Mouse (Mus musculus) kidney, embryonic 14.5 days (tissue): ENCODE data around the gene Spata20. TPM values are rescaled to one million over a fixed set of nuclear protein-coding genes. Genes with fewer than 3 reads are reported as not detected.

Experiments used
- ATAC-seq: fragments of 200-750 bp; cut with Nextera tagmentation; 2 replicates; pipeline ENCODE4 v1.8.0; 2017; ENCODE audit warnings: moderate number of reproducible peaks, mild to moderate bottlenecking, moderate TSS enrichment, moderate library complexity; ENCODE audit not compliant: low FRiP score, low TSS enrichment
- H3K27ac ChIP-seq: fragments of 300-500 bp; sonication (generic); 2 replicates; pipeline ENCODE4 v1.5.1; 2014; ENCODE audit warnings: low read depth, mild to moderate bottlenecking, low read length, moderate library complexity, mixed read lengths
- H3K27me3 ChIP-seq: fragments of 300-500 bp; sonication (generic); 2 replicates; pipeline ENCODE4 v1.6.1; 2014; ENCODE audit warnings: mild to moderate bottlenecking, low read length; ENCODE audit not compliant: control insufficient read depth, insufficient read depth
- H3K36me3 ChIP-seq: fragments of 300-500 bp; sonication (generic); 2 replicates; pipeline ENCODE4 v1.6.1; 2014; ENCODE audit warnings: low read length, mixed read lengths; ENCODE audit not compliant: control insufficient read depth, insufficient read depth
- H3K4me1 ChIP-seq: fragments of 300-500 bp; sonication (generic); 2 replicates; pipeline ENCODE4 v1.6.1; 2014; ENCODE audit warnings: low read length, mixed read lengths; ENCODE audit not compliant: control insufficient read depth, insufficient read depth
- H3K4me2 ChIP-seq: fragments of 300-500 bp; sonication (generic); replicated peaks from 2 replicates; pipeline ENCODE4 v1.6.1; 2014; ENCODE audit warnings: low read depth, mild to moderate bottlenecking, low read length
- H3K4me3 ChIP-seq: fragments of 300-500 bp; sonication (generic); 2 replicates; pipeline ENCODE4 v1.5.1; 2014; ENCODE audit warnings: mild to moderate bottlenecking, low read length
- H3K9ac ChIP-seq: fragments of 300-500 bp; sonication (generic); 2 replicates; pipeline ENCODE4 v1.6.1; 2014; ENCODE audit warnings: low read depth, mild to moderate bottlenecking, low read length, moderate library complexity
- H3K9me3 ChIP-seq: fragments of 300-500 bp; sonication (generic); 2 replicates; pipeline ENCODE4 v1.6.1; 2016; ENCODE audit warnings: low read length; ENCODE audit not compliant: control insufficient read depth
- WGBS: fragments of 180-500 bp; shearing (Covaris S2); extraction: QIAGEN DNeasy Blood & Tissue Kit; methylation state at CpG from one replicate; pipeline ENCODE4 v1.1.7; 2014; 5-methylcytosine and 5-hydroxymethylcytosine counted together
- polyA plus RNA-seq: library from polyadenylated mRNA; unstranded; fragments of >200 nt; fragmentation: Nextera tagmentation; extraction: Ambion mirVana; gene quantifications from 2 replicates; pipeline ENCODE4 v1.2.1, GENCODE M21; 2014

Gene Spata20
- polyA plus RNA-seq, 1 experiment from 2014 or later, result 0.23 TPM

DNA sequence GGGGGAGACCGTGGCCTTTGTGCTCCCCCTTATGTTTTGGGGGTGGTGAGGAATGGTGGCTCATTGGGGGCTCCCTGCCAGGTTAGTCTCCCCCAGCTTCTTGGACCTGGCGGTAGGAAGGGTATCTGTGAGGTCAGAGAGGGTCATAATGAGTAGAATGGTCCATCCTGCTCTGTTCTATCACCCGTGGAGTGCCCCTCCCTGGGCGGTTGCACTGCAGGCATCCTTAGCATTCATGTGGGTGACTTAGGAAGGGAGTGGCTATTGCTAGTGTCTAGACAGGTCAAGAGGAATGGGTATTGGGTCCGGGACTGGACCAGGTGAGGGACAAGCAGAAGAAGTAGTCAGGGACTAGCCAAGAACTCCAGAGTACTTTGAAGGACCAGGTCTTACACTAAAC, 756 bp downstream of the Spata20 start:
- Histone ChIP-seq H3K27ac (no peak overlapping the region), H3K9ac (no peak overlapping the region), H3K4me1 (no peaks in the 10 kb centered on the region), H3K36me3 (no peaks in the 10 kb centered on the region), H3K4me2 (no peak overlapping the region), H3K9me3 (no peaks in the 10 kb centered on the region), H3K4me3 (no peak overlapping the region), H3K27me3 (no peaks in the 10 kb centered on the region; the same call in 1 of the 2 replicates)
- 78% methylated on average over 5 of the region's 5 CpGs for WGBS
- peak; percentile 32; the same call in 1 of the 2 replicates for ATAC-seq

- no peak overlapping the region for H3K4me2 ChIP-seq
- no peaks in the 10 kb centered on the region for H3K36me3 ChIP-seq
- no peak overlapping the region for H3K27ac ChIP-seq
- ATAC-seq, result no peak
- WGBS, result 90% methylated on average over 9 of the region's 9 CpGs
- no peak overlapping the region for H3K4me3 ChIP-seq
- H3K27me3 ChIP-seq, result no peaks in the 10 kb centered on the region; the same call in 1 of the 2 replicates
- no peaks in the 10 kb centered on the region for H3K4me1 ChIP-seq
- H3K9ac ChIP-seq, result no peak overlapping the region
- no peaks in the 10 kb centered on the region for H3K9me3 ChIP-seq
Measured at GRCm38 (mm10) chr11:94484636-94485035, 1.3 kb downstream of the Spata20 start.

DNA sequence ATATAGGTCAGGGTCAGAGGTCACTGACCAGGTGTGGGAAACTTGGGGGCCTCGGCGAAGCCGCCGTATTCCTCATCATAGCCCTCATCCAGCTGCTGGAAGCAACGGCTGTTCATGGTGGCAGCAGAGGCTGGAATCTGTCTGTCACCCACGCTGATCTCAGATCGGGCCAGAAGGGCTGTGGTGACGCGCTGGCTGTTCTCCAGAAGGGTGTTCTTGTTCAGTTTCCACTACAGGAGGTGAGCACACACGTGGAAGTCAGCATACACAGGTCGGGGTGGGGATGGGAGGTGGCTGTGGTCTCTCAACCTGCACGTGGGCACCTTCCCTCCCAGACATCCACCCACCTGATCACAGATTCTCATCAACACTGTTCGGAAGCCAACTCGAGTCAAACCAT, 2.1 kb downstream of the Spata20 start:
- Histone ChIP-seq H3K27ac (no peak overlapping the region), H3K9me3 (no peaks in the 10 kb centered on the region), H3K4me2 (no peak overlapping the region), H3K4me1 (no peaks in the 10 kb centered on the region), H3K27me3 (no peaks in the 10 kb centered on the region; the same call in 1 of the 2 replicates), H3K4me3 (no peak overlapping the region), H3K36me3 (no peaks in the 10 kb centered on the region), H3K9ac (no peak overlapping the region)
- WGBS, result 73% methylated on average over 14 of the region's 14 CpGs
- ATAC-seq, result no peak

DNA sequence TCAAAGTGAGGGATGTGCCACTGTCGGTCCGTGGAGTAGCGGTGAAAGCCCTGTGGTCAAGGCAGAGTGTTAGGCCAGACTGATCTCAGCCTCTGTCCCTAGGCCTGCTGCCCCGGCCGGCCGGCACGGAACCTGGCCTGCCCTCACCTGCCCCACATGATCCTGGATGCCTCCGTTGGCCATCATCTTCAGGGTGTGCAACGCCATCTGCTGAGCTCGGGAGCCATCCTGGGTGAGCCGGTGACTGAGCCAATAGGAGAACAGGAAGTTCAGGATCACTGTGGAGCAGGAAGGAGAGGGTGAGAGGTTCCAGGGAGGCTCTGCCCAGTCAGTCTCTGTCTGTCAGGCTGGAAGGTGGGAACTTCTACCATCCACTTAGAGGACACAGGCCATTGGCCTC, 2.5 kb downstream of the Spata20 start:
- H3K4me3 ChIP-seq, result no peak overlapping the region
- ATAC-seq, result no peak
- 75% methylated on average over 11 of the region's 11 CpGs for WGBS

GRCm38 (mm10) chr11:94482738-94483137, 3.2 kb downstream of the Spata20 start:
- Histone ChIP-seq H3K4me2 (no peak overlapping the region), H3K4me1 (no peaks in the 10 kb centered on the region), H3K9ac (no peak overlapping the region), H3K9me3 (no peaks in the 10 kb centered on the region), H3K27me3 (no peaks in the 10 kb centered on the region; the same call in 1 of the 2 replicates), H3K36me3 (no peaks in the 10 kb centered on the region), H3K27ac (no peak overlapping the region), H3K4me3 (no peak overlapping the region)
- ATAC-seq, result no peak
- WGBS, result 90% methylated on average over 11 of the region's 11 CpGs

More for the DNA sequence above, 2.5 kb downstream of the Spata20 start:
- H3K27ac ChIP-seq, result no peak overlapping the region
- H3K27me3 ChIP-seq, result no peaks in the 10 kb centered on the region; the same call in 1 of the 2 replicates
- H3K4me2 ChIP-seq, result no peak overlapping the region
- H3K4me1 ChIP-seq, result no peaks in the 10 kb centered on the region
- no peaks in the 10 kb centered on the region for H3K9me3 ChIP-seq
- no peaks in the 10 kb centered on the region for H3K36me3 ChIP-seq
- no peak overlapping the region for H3K9ac ChIP-seq

DNA sequence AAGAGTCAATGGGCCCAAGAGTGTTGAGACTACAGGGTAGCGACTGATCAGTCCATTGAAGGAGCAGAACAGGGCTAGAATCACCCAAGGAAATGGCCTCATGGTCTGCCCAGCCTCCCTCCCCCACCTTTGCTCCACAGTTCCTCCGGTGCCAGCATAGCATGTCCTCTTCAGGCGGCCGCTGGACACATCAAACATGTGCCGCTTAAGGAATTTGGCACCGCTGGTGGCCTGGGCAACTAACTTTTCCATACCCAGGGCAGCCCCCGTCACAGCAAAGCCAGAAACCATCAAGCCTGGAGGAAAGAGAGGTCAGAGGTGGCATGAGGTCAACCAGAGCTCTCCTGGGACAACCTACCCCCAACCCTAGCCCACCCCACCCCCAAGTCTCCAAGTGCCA, 4.0 kb downstream of the Spata20 start:
- H3K9me3 ChIP-seq, result no peaks in the 10 kb centered on the region
- no peak overlapping the region for H3K9ac ChIP-seq
- ATAC-seq, result no peak
- H3K36me3 ChIP-seq, result no peaks in the 10 kb centered on the region
- no peak overlapping the region for H3K4me3 ChIP-seq
- 0 out of 2 replicates have a peak, but pooled peaks cover 4% of the 10 kb centered on the region for H3K27me3 ChIP-seq
- WGBS, result 90% methylated on average over 7 of the region's 7 CpGs
- H3K27ac ChIP-seq, result no peak overlapping the region
- no peaks in the 10 kb centered on the region for H3K4me1 ChIP-seq
- no peak overlapping the region for H3K4me2 ChIP-seq

DNA sequence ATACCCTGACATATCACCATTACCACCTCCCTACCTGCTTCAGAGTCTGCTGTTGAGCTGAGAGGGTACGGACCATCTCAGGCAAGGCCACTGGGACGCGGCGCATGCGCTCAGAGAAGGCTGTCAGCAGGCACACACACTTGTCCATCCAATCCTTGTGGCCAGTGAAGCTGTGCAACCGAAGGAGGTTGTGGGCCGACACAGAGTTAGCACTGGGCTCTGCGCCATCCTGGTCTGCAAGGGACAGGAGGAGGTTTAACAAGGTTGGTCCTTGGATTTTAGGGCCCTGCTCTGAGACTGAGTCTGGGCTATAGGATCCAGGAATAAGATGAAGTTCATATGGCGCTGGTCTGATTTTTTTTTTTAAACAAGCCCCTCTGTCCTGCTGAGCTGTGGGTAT, 5.6 kb downstream of the Spata20 start:
- Histone ChIP-seq H3K9me3 (no peaks in the 10 kb centered on the region), H3K9ac (no peak overlapping the region), H3K27ac (no peak overlapping the region), H3K4me2 (no peak overlapping the region), H3K36me3 (no peaks in the 10 kb centered on the region), H3K27me3 (peaks cover 11% of the 10 kb centered on the region), H3K4me1 (no peaks in the 10 kb centered on the region), H3K4me3 (no peak overlapping the region)
- 88% methylated on average over 9 of the region's 9 CpGs for WGBS
- no peak for ATAC-seq

GRCm38 (mm10) chr11:94477651-94478050, 8.3 kb downstream of the Spata20 start:
- no peak overlapping the region for H3K4me2 ChIP-seq
- peaks cover 19% of the 10 kb centered on the region; the same call in 1 of the 2 replicates for H3K4me1 ChIP-seq
- no peak for ATAC-seq
- peaks cover 30% of the 10 kb centered on the region for H3K27me3 ChIP-seq
- H3K9me3 ChIP-seq, result no peaks in the 10 kb centered on the region
- H3K9ac ChIP-seq, result no peak overlapping the region
- whole genome bisulfite sequencing, result 79% methylated on average over 6 of the region's 6 CpGs
- H3K27ac ChIP-seq, result no peak overlapping the region
- no peak overlapping the region for H3K4me3 ChIP-seq
- H3K36me3 ChIP-seq, result no peaks in the 10 kb centered on the region

DNA sequence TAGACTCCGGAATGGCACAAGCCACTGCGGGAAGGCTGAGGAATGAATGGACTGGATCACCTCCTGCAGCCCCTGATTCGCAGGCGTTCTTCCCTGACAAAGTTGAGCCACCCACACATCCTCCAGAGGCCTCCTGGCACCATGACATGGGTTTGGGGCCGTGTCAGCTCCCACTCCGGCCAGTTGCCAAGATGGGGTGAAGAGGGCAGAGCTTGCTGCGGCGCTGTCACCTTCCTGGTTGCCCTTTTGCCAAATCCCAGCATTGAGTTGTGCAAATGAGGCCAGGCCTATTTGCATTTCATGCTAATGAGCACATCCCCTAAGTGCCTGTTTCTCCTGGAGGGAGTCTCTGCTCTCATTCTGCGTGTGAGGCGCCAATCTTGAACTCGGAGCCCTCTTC, 10.3 kb downstream of the Spata20 start:
- Histone ChIP-seq H3K4me2 (no peak overlapping the region), H3K4me1 (peaks cover 37% of the 10 kb centered on the region), H3K4me3 (no peak overlapping the region), H3K36me3 (no peaks in the 10 kb centered on the region), H3K27me3 (peaks cover 30% of the 10 kb centered on the region), H3K27ac (no peak overlapping the region), H3K9ac (no peak overlapping the region), H3K9me3 (no peaks in the 10 kb centered on the region)
- ATAC-seq, result no peak
- WGBS, result 15% methylated on average over 11 of the region's 11 CpGs
